Mouse (Mus musculus) cortical plate, adult 2 months (tissue): ENCODE data around the gene Cyth3.

ENCODE experiments used
- CTCF ChIP-seq: fragments of 200-500 bp; IDR thresholded peaks from 2 replicates; pipeline ENCODE4 v1.5.1; 2011; ENCODE audit warnings: mild to moderate bottlenecking, control low read depth, low read length; ENCODE audit not compliant: insufficient read depth; ENCODE audit errors: extremely low read depth
- POLR2A ChIP-seq: fragments of 200-500 bp; IDR thresholded peaks from 2 replicates; pipeline ENCODE4 v1.6.1; 2011; ENCODE audit warnings: mild to moderate bottlenecking, low read length, control low read depth; ENCODE audit not compliant: insufficient read depth; ENCODE audit errors: extremely low read depth

DNA sequence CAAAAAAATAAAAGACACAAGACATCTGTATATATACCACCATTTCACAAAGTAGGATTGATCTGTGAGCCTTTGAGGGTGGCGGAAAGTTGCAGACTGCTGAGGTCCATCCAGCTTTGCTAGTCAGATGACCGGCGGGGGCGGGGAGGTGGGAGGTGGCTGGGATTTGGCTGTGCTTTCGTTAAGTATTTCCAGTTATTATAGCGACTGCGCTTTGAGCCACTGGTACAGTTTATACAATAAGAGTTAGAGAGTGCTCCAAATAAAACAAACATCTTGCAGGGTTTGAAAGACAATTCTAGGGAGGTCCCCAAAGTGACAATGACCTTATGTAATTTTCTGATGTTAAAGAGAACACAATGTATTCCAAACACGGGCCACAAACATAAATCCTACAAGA, 35.9 kb upstream of the Cyth3 start:
- TF ChIP-seq POLR2A (no peak), CTCF (no peak)
